Mouse (Mus musculus) small intestine, adult 2 months (tissue): Measurements from ENCODE around the gene Herc3. TPM values are rescaled to one million over a fixed set of nuclear protein-coding genes. Genes with fewer than 3 reads are reported as not detected.

Source experiments
- H3K27ac ChIP-seq: fragments of 200-500 bp; 2 replicates; pipeline ENCODE4 v1.5.1; 2012; ENCODE audit warnings: low read depth, low read length, control low read depth, inconsistent platforms; ENCODE audit not compliant: insufficient read depth
- H3K27me3 ChIP-seq: fragments of 200-500 bp; 2 replicates; pipeline ENCODE4 v1.6.1; 2012; ENCODE audit warnings: mild to moderate bottlenecking, moderate library complexity, low read length, inconsistent platforms; ENCODE audit not compliant: control insufficient read depth, insufficient read depth
- H3K36me3 ChIP-seq: fragments of 200-500 bp; 2 replicates; pipeline ENCODE4 v1.6.1; 2012; ENCODE audit warnings: mild to moderate bottlenecking, low read length, control low read depth, inconsistent platforms; ENCODE audit not compliant: control insufficient read depth, insufficient read depth
- H3K4me1 ChIP-seq: fragments of 200-500 bp; 2 replicates; pipeline ENCODE4 v1.6.1; 2012; ENCODE audit warnings: low read length, inconsistent platforms, mixed read lengths; ENCODE audit not compliant: control insufficient read depth, insufficient read depth, insufficient read length
- H3K4me3 ChIP-seq: fragments of 200-500 bp; 2 replicates; pipeline ENCODE4 v1.5.1; 2012; ENCODE audit warnings: low read depth, mild to moderate bottlenecking, control low read depth, inconsistent platforms, low read length, moderate library complexity
- CTCF ChIP-seq: fragments of 200-500 bp; IDR thresholded peaks from 2 replicates; pipeline ENCODE4 v1.5.1; 2012; ENCODE audit warnings: low read depth, mild to moderate bottlenecking, control low read depth, inconsistent platforms, low read length, moderate library complexity, mixed read lengths; ENCODE audit not compliant: insufficient replicate concordance, insufficient read length; ENCODE audit errors: extremely low read depth
- POLR2A ChIP-seq: fragments of 200-500 bp; IDR thresholded peaks from 2 replicates; pipeline ENCODE4 v1.6.1; 2012; ENCODE audit warnings: low read depth, mild to moderate bottlenecking, control low read depth, inconsistent platforms, low read length, moderate library complexity
- WGBS: fragments of 180-500 bp; shearing (Covaris S2); methylation state at CpG from one replicate; pipeline ENCODE4 v1.1.7; 2018; 5-methylcytosine and 5-hydroxymethylcytosine counted together
- polyA plus RNA-seq: library from polyadenylated mRNA; depleted of rRNA; stranded (reverse); fragments of >200 nt; gene quantifications from 2 replicates; pipeline ENCODE4 v1.2.3, GENCODE M21; 2012

The Herc3 gene
- polyA plus RNA-seq, 1 experiment = 8.6 TPM

- Histone ChIP-seq H3K27ac (no peak overlapping the region), H3K36me3 (peaks cover 2% of the 10 kb centered on the region; the same call in 1 of the 2 replicates), H3K4me3 (no peak overlapping the region), H3K27me3 (no peaks in the 10 kb centered on the region), H3K4me1 (peaks cover 4% of the 10 kb centered on the region; the same call in 1 of the 2 replicates)
- TF ChIP-seq POLR2A (no peak), CTCF (no peak)
- WGBS = 83% methylated on average over 2 of the region's 2 CpGs
These were observed 10.9 kb downstream of the Herc3 start for GRCm38 (mm10) chr6:58842186-58842585.

GRCm38 (mm10) chr6:58843580-58843979 lies 12.3 kb downstream of the Herc3 start:
- Histone ChIP-seq H3K36me3 (peaks cover 2% of the 10 kb centered on the region; the same call in 1 of the 2 replicates), H3K4me3 (no peak overlapping the region), H3K27ac (no peak overlapping the region), H3K4me1 (peaks cover 10% of the 10 kb centered on the region; the same call in 1 of the 2 replicates), H3K27me3 (no peaks in the 10 kb centered on the region)
- 86% methylated on average over 9 of the region's 9 CpGs for WGBS
- TF ChIP-seq POLR2A (no peak), CTCF (no peak)

- WGBS = 79% methylated on average over 8 of the region's 8 CpGs
- peaks cover 2% of the 10 kb centered on the region; the same call in 1 of the 2 replicates for H3K36me3 ChIP-seq
- H3K4me3 ChIP-seq = no peak overlapping the region
- H3K27ac ChIP-seq = no peak overlapping the region
- no peak for TF ChIP-seq CTCF
- H3K27me3 ChIP-seq = no peaks in the 10 kb centered on the region
- peaks cover 10% of the 10 kb centered on the region; the same call in 1 of the 2 replicates for H3K4me1 ChIP-seq
These were observed 13.0 kb downstream of the Herc3 start for GRCm38 (mm10) chr6:58844188-58844822.

GRCm38 (mm10) chr6:58846850-58847692 lies 15.8 kb downstream of the Herc3 start:
- no peaks in the 10 kb centered on the region for H3K27me3 ChIP-seq
- H3K4me1 ChIP-seq = peaks cover 10% of the 10 kb centered on the region; the same call in 1 of the 2 replicates
- peaks cover 2% of the 10 kb centered on the region; the same call in 1 of the 2 replicates for H3K36me3 ChIP-seq
- 40% methylated on average over 9 of the region's 9 CpGs for WGBS
- TF ChIP-seq POLR2A = no peak
- no peak for TF ChIP-seq CTCF
- no peak overlapping the region for H3K27ac ChIP-seq
- H3K4me3 ChIP-seq = no peak overlapping the region

GRCm38 (mm10) chr6:58847836-58848235 lies 16.6 kb downstream of the Herc3 start:
- no peak overlapping the region for H3K4me3 ChIP-seq
- H3K36me3 ChIP-seq = peaks cover 2% of the 10 kb centered on the region; the same call in 1 of the 2 replicates
- H3K27me3 ChIP-seq = no peaks in the 10 kb centered on the region
- no peak overlapping the region for H3K27ac ChIP-seq
- TF ChIP-seq CTCF = no peak
- H3K4me1 ChIP-seq = peaks cover 10% of the 10 kb centered on the region; the same call in 1 of the 2 replicates
- 39% methylated on average over 5 of the region's 5 CpGs for WGBS

- TF ChIP-seq CTCF (no peak), POLR2A (no peak)
- Histone ChIP-seq H3K36me3 (0 out of 2 replicates have a peak, but pooled peaks cover 2% of the 10 kb centered on the region), H3K4me1 (peaks cover 10% of the 10 kb centered on the region; the same call in 1 of the 2 replicates), H3K27ac (no peak overlapping the region), H3K4me3 (no peak overlapping the region), H3K27me3 (no peaks in the 10 kb centered on the region)
- 88% methylated on average over 5 of the region's 5 CpGs for WGBS
These were observed 18.1 kb downstream of the Herc3 start for GRCm38 (mm10) chr6:58849356-58849755.
